Mouse (Mus musculus): ENCODE data around the gene Egfr. TPM values are rescaled to one million over a fixed set of nuclear protein-coding genes. Genes with fewer than 3 reads are reported as not detected.

The Egfr gene
- polyA plus RNA-seq, 1 experiment from 2014 or later, result 3.5 TPM

- 90% methylated on average over 2 of the region's 2 CpGs for WGBS
Observed at GRCm38 (mm10) chr11:16857346-16857745, 105.3 kb downstream of the Egfr start.

DNA sequence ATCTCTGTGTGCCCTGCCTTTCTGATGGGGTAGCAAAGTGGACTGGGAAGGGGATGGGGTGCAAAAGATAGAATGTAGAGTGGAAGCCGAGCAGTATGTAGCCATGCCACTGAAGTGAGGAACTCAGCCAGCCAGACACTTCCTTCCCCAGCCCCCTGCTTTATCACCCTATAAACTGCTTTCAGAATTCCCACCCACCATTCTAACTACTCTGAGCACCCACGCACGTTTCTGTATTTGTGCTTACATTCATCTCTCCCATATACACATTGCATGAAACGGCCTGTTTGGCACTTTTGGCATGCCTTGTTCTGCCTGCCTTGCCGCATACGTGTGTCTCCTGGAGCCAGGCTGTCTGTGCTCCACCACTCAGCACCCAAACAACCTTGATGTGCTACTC lies 109.0 kb downstream of the Egfr start:
- H3K4me3 ChIP-seq, result no peak overlapping the region
- no peaks in the 10 kb centered on the region for H3K27me3 ChIP-seq (ENCODE audit: low read depth, poor library complexity, severe bottlenecking)
- H3K36me3 ChIP-seq, result no peaks in the 10 kb centered on the region
- 92% methylated on average over 6 of the region's 6 CpGs for WGBS
- H3K27ac ChIP-seq (replicated peaks), result no peak overlapping the region
- DNase-seq (ENCODE audit: low spot score), result no peak
- no peaks in the 10 kb centered on the region for H3K9me3 ChIP-seq (replicated peaks)
- H3K4me1 ChIP-seq, result no peaks in the 10 kb centered on the region

More at GRCm38 (mm10) chr11:16857346-16857745, 105.3 kb downstream of the Egfr start:
- no peak for DNase-seq (ENCODE audit: low spot score)
- no peak overlapping the region for H3K27ac ChIP-seq (replicated peaks)
- H3K9me3 ChIP-seq (replicated peaks), result no peaks in the 10 kb centered on the region
- no peaks in the 10 kb centered on the region for H3K27me3 ChIP-seq (ENCODE audit: low read depth, poor library complexity, severe bottlenecking)
- no peaks in the 10 kb centered on the region for H3K36me3 ChIP-seq
- no peaks in the 10 kb centered on the region for H3K4me1 ChIP-seq
- H3K4me3 ChIP-seq, result no peak overlapping the region

- no peaks in the 10 kb centered on the region for H3K9me3 ChIP-seq (replicated peaks)
- no peak overlapping the region for H3K4me3 ChIP-seq
- H3K27me3 ChIP-seq (ENCODE audit: low read depth, poor library complexity, severe bottlenecking), result no peaks in the 10 kb centered on the region
- no peak overlapping the region for H3K27ac ChIP-seq (replicated peaks)
- DNase-seq (ENCODE audit: low spot score), result no peak
- no peaks in the 10 kb centered on the region for H3K4me1 ChIP-seq
- no peaks in the 10 kb centered on the region for H3K36me3 ChIP-seq
Observed at GRCm38 (mm10) chr11:16863547-16863946, 111.5 kb downstream of the Egfr start.

DNA sequence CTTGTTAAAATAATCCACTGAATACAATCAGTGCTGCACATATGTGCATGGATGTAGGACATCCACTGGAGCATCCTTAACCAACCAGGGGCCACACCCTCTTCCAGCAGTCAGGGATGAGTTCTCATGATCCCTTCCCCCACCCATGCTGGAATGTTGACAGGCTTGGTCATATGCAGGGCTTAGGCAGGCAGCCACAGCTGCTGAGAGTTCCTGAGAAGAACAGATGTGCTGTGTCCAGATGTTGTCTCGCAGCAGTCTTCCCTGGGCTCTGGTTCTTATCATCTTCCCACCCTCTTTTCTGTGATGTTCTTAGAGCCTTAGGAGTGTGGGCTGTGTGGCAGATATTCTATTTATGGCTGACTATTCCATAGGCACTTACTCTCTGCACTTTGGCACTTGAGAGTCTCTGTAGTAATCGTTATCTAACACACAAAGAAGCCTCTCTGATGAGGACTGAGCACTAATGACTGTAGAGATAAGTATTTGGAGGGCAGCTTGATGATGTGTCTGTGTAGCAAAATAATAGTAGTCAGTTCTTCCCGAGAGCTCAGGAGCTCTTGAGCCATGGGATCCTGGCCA lies 113.1 kb downstream of the Egfr start:
- H3K4me3 ChIP-seq, result no peak overlapping the region
- no peaks in the 10 kb centered on the region for H3K9me3 ChIP-seq (replicated peaks)
- no peaks in the 10 kb centered on the region for H3K27me3 ChIP-seq (ENCODE audit: low read depth, poor library complexity, severe bottlenecking)
- no peaks in the 10 kb centered on the region for H3K36me3 ChIP-seq
- DNase-seq (ENCODE audit: low spot score), result no peak
- H3K27ac ChIP-seq (replicated peaks), result no peak overlapping the region
- 80% methylated on average over 3 of the region's 3 CpGs for WGBS
- H3K4me1 ChIP-seq, result peaks cover 4% of the 10 kb centered on the region; the same call in 1 of the 2 replicates

GRCm38 (mm10) chr11:16868051-16868450 lies 116.0 kb downstream of the Egfr start:
- Histone ChIP-seq H3K27ac (replicated peaks) (no peak overlapping the region), H3K36me3 (no peaks in the 10 kb centered on the region), H3K27me3 (ENCODE audit: low read depth, poor library complexity, severe bottlenecking) (no peaks in the 10 kb centered on the region), H3K4me1 (peaks cover 4% of the 10 kb centered on the region; the same call in 1 of the 2 replicates), H3K4me3 (no peak overlapping the region), H3K9me3 (replicated peaks) (no peaks in the 10 kb centered on the region)
- no peak for DNase-seq (ENCODE audit: low spot score)
- WGBS, result 73% methylated on average over 6 of the region's 6 CpGs

- Histone ChIP-seq H3K36me3 (no peaks in the 10 kb centered on the region), H3K9me3 (replicated peaks) (no peaks in the 10 kb centered on the region), H3K27me3 (ENCODE audit: low read depth, poor library complexity, severe bottlenecking) (no peaks in the 10 kb centered on the region), H3K4me3 (no peak overlapping the region), H3K27ac (replicated peaks) (no peak overlapping the region), H3K4me1 (peaks cover 4% of the 10 kb centered on the region; the same call in 1 of the 2 replicates)
- no peak for DNase-seq (ENCODE audit: low spot score)
- WGBS, result 51% methylated on average over 2 of the region's 2 CpGs
Observed at GRCm38 (mm10) chr11:16869506-16869905, 117.5 kb downstream of the Egfr start.

DNA sequence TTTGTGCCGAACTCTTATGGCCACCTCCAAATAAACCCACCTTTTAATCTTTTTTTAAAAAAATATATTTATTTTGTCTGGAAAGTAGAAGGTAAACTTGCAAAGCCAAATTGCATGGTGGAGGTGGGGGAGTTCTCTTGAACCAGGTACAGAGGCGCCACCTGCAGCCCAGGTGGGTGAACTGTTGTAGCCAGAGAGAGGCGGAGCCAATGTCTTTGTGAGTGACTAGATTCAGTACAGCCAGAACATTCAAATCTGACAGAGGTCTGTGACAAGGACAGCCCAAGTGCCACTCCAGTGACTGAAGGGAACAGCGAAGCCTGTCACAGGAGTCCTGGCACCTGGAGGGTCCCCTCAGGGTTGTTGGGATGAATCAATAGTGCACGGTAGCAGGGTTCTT lies 119.1 kb downstream of the Egfr start:
- no peak overlapping the region for H3K27ac ChIP-seq (replicated peaks)
- WGBS, result 64% methylated on average over 5 of the region's 5 CpGs
- no peak overlapping the region for H3K4me3 ChIP-seq
- no peaks in the 10 kb centered on the region for H3K27me3 ChIP-seq (ENCODE audit: low read depth, poor library complexity, severe bottlenecking)
- no peaks in the 10 kb centered on the region for H3K9me3 ChIP-seq (replicated peaks)
- no peak for DNase-seq (ENCODE audit: low spot score)
- H3K4me1 ChIP-seq, result peaks cover 4% of the 10 kb centered on the region; the same call in 1 of the 2 replicates
- no peaks in the 10 kb centered on the region for H3K36me3 ChIP-seq

DNA sequence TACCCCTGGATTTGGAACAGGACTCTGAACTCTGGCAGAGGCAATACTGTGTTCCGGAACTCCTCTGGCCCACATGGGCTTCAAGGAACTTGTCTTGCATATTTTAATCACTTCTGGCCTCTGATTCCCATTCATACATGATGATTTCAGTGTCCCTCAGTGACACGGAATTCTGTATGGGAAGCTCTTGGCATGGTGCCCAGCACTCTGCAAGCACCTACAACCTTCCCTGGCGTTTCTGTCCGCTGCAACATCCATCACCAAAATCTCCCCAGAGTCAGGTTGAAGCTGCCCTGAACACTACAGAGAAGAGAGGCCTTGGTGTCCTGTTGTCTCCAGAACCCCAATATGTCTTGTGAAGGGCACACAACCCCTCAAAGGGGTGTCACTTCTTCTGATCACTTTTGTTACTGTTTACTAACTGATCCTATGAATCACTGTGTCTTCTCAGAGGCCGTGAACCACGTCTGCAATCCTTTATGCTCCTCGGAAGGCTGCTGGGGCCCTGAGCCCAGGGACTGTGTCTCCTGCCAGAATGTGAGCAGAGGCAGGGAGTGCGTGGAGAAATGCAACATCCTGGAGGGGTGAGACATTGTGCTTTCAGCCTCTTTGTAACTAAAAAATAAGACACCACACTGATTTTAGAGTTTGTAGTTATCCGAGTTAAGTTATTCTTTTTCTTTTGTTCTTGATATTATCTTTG lies 125.8 kb downstream of the Egfr start:
- H3K4me1 ChIP-seq, result no peaks in the 10 kb centered on the region
- H3K27me3 ChIP-seq (ENCODE audit: low read depth, poor library complexity, severe bottlenecking), result no peaks in the 10 kb centered on the region
- no peak for DNase-seq (ENCODE audit: low spot score)
- no peak overlapping the region for H3K27ac ChIP-seq (replicated peaks)
- WGBS, result 71% methylated on average over 9 of the region's 9 CpGs
- H3K4me3 ChIP-seq, result no peak overlapping the region
- H3K9me3 ChIP-seq (replicated peaks), result no peaks in the 10 kb centered on the region
- no peaks in the 10 kb centered on the region for H3K36me3 ChIP-seq

DNA sequence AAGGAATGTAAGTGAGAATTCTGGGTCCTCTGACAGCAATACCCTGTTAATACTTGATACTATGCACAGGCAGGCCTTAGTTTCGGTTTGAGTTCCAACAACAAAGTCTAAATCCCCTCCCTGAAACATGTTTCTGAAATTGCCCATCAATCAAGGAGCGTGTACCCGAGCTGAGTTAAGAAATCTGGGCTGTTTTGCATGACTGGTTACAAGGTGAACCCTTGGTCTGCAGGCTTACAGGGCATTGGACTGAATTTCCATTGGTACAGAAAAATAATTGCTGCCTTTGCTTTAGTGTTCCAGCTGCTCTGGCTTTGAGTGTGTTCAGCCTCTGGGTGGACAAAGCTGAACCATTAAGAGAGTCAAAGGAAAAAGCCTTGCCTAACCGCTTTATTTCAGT lies 129.9 kb downstream of the Egfr start:
- H3K36me3 ChIP-seq, result no peaks in the 10 kb centered on the region
- no peaks in the 10 kb centered on the region for H3K9me3 ChIP-seq (replicated peaks)
- no peak overlapping the region for H3K27ac ChIP-seq (replicated peaks)
- WGBS, result 83% methylated on average over 4 of the region's 4 CpGs
- no peaks in the 10 kb centered on the region for H3K27me3 ChIP-seq (ENCODE audit: low read depth, poor library complexity, severe bottlenecking)
- no peak overlapping the region for H3K4me3 ChIP-seq
- H3K4me1 ChIP-seq, result no peaks in the 10 kb centered on the region
- DNase-seq (ENCODE audit: low spot score), result no peak

GRCm38 (mm10) chr11:16886152-16886551 lies 134.1 kb downstream of the Egfr start:
- DNase-seq (ENCODE audit: low spot score), result no peak
- 74% methylated on average over 6 of the region's 6 CpGs for WGBS
- Histone ChIP-seq H3K9me3 (replicated peaks) (no peaks in the 10 kb centered on the region), H3K36me3 (no peaks in the 10 kb centered on the region), H3K4me1 (no peaks in the 10 kb centered on the region), H3K4me3 (no peak overlapping the region), H3K27ac (replicated peaks) (no peak overlapping the region), H3K27me3 (ENCODE audit: low read depth, poor library complexity, severe bottlenecking) (no peaks in the 10 kb centered on the region)

GRCm38 (mm10) chr11:16888086-16888485 lies 136.1 kb downstream of the Egfr start:
- no peak for DNase-seq (ENCODE audit: low spot score)
- H3K4me3 ChIP-seq, result no peak overlapping the region
- no peaks in the 10 kb centered on the region for H3K27me3 ChIP-seq (ENCODE audit: low read depth, poor library complexity, severe bottlenecking)
- no peaks in the 10 kb centered on the region for H3K4me1 ChIP-seq
- H3K27ac ChIP-seq (replicated peaks), result no peak overlapping the region
- H3K36me3 ChIP-seq, result no peaks in the 10 kb centered on the region
- H3K9me3 ChIP-seq (replicated peaks), result no peaks in the 10 kb centered on the region

GRCm38 (mm10) chr11:16895441-16896356 lies 143.7 kb downstream of the Egfr start:
- DNase-seq (ENCODE audit: low spot score), result no peak
- Histone ChIP-seq H3K27me3 (ENCODE audit: low read depth, poor library complexity, severe bottlenecking) (no peaks in the 10 kb centered on the region), H3K27ac (replicated peaks) (no peak overlapping the region), H3K4me3 (no peak overlapping the region), H3K4me1 (peaks cover 6% of the 10 kb centered on the region), H3K36me3 (no peaks in the 10 kb centered on the region), H3K9me3 (replicated peaks) (no peaks in the 10 kb centered on the region)
- WGBS, result 77% methylated on average over 13 of the region's 13 CpGs

DNA sequence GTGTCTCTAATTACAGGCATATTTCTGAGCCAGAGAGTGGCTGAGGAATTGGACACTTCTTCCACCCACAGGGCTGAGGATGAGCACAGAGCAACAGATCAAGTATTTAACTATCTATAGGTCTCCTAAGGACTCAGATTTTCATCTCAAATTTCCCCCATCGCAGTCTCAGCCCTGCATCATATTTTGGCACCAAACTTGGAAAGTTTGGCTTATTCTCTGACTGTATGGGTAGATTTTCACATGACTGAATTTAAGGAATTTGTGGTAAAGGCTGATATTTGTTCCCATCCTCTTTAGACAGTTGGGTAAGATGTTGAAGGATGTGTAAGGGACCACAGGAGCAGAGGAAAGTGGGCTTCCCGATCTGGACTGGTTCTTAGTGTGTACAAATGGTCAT lies 145.7 kb downstream of the Egfr start:
- Histone ChIP-seq H3K4me3 (no peak overlapping the region), H3K27me3 (ENCODE audit: low read depth, poor library complexity, severe bottlenecking) (no peaks in the 10 kb centered on the region), H3K4me1 (peaks cover 6% of the 10 kb centered on the region), H3K27ac (replicated peaks) (no peak overlapping the region), H3K9me3 (replicated peaks) (no peaks in the 10 kb centered on the region), H3K36me3 (no peaks in the 10 kb centered on the region)
- WGBS, result 87% methylated on average over 2 of the region's 2 CpGs
- DNase-seq (ENCODE audit: low spot score), result no peak

Data from midbrain, embryonic 10.5 days (tissue).